Mouse (Mus musculus): Measurements from ENCODE around the gene Car15. TPM values are rescaled to one million over a fixed set of nuclear protein-coding genes. Genes with fewer than 3 reads are reported as not detected.

Car15 gene
- total RNA-seq, 1 experiment, result 2.4 TPM

GRCm38 (mm10) chr16:17816528-17816927 is 21.6 kb downstream of the Car15 start:
- Histone ChIP-seq H3K4me3 (ENCODE audit: insufficient read depth in 1 of 2, low read depth in 1 of 2, low read length in 2 of 2, poor library complexity in 1 of 2, severe bottlenecking in 1 of 2) (no peak overlapping the region), H3K4me1 (ENCODE audit: control insufficient read depth in 2 of 2, insufficient read depth in 2 of 2, low read length in 2 of 2, poor library complexity in 1 of 2) (peaks cover 0 to 2% of the 10 kb centered on the region in 2 experiments; a peak in 1 of 4 replicates), H3K27ac (ENCODE audit: insufficient read depth, low read depth, low read length, poor library complexity, severe bottlenecking) (no peak overlapping the region), H3K9ac (ENCODE audit: insufficient read depth, low read depth, low read length, poor library complexity, severe bottlenecking) (no peak overlapping the region), H3K9me3 (ENCODE audit: control insufficient read depth, insufficient read depth, low read depth, low read length) (no peaks in the 10 kb centered on the region), H3K36me3 (ENCODE audit: control insufficient read depth, insufficient read depth, low read length, poor library complexity, severe bottlenecking) (no peaks in the 10 kb centered on the region)
- in situ Hi-C loops (cut with MboI; ENCODE audit: low sequenced_read_pairs in 2 of 2, unreplicated experiment in 2 of 2), result loop anchor here in 1 of 2 experiments (25.0 kb wide), 1 partner anchor 796 kb away; the partner anchor contains the start of gene Gp1bb
- TF ChIP-seq HCFC1 (IDR thresholded peaks at IDR 0.05; ENCODE audit: borderline replicate concordance, insufficient read depth, low read length) (no peak), CHD2 (IDR thresholded peaks at IDR 0.05; ENCODE audit: low read depth, low read length) (no peak), ZC3H11A (IDR thresholded peaks at IDR 0.05; ENCODE audit: borderline replicate concordance, low read depth, low read length) (no peak), ZNF384 (IDR thresholded peaks at IDR 0.05; ENCODE audit: low read depth, low read length) (no peak), MAFK (IDR thresholded peaks at IDR 0.05; ENCODE audit: insufficient read depth, low read depth, low read length) (no peak)
- no peak for DNase-seq (ENCODE audit: low read depth, low spot score)

DNA sequence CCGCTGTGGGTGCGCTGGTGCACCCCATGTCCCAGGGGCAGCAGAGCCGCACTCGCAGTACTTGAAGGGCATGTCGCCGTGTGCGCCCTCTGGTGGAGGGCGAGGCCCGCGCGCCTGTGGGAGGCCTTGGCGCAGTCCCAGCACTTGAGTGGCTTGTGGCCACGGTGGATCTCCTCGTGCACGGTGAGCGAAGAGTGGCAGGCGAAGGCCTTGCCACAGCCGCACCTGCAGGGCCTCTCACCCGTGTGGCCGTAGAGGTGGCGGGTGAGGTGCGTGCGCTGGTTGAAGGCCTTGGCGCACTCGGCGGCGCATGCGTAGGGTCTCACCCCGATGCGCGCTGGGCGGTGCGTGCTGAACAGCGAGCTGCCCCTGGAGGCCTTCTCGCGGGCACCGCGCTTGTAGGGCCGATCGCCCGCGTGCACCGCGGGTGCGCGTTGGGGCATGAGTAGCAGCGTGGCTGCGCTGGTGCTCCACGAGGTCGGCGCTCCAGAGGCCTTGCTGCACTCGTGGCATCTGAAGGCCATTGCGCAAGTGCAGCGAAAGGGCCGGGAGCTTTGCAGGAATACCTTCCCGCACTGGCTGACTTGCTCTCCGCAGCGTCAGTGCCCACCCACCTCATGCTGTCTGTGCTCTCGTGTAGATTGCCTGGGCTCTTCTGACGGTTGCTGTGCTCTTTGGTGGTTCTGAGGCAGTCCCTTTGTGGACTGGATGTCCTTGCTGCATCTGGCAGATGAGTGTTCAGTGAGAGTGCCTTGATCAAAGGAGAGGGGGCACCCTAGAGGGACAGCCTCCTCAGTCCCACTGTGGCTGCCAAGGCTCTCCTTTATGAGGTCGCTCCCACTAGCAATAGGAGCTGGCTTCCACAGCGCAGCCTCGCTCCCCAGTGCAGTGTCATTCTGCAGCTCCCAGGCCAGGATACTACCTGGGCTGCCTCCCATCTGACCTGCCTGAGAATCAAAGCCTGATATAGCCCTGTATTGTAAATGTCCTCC is 22.5 kb downstream of the Car15 start:
- no peaks in the 10 kb centered on the region for H3K36me3 ChIP-seq (ENCODE audit: control insufficient read depth, insufficient read depth, low read length, poor library complexity, severe bottlenecking)

DNA sequence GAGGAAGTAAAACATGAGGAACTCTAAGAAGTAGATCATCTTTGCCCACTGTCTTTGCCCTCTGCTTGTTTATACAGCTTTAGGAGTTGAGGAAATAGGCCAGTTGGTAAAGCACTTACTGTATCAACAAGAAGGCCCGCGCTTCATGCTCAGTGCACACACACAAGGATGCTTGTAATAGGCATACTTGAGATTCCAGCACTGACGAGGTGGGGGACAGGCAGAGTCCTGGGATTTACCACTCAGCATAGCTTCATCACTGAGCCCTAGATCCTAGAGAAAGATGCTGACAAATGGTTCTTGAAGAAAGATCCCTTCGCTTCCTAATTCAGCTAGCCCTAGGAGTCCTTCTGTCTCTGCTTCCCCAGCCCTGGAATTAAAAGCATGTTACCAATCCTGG is 25.0 kb downstream of the Car15 start:
- no peak for TF ChIP-seq ZC3H11A (IDR thresholded peaks at IDR 0.05; ENCODE audit: borderline replicate concordance, low read depth, low read length)
- no peak for TF ChIP-seq HCFC1 (IDR thresholded peaks at IDR 0.05; ENCODE audit: borderline replicate concordance, insufficient read depth, low read length)
- TF ChIP-seq CHD2 (IDR thresholded peaks at IDR 0.05; ENCODE audit: low read depth, low read length), result no peak
- no peak for TF ChIP-seq MAFK (IDR thresholded peaks at IDR 0.05; ENCODE audit: insufficient read depth, low read depth, low read length)
- no peak for TF ChIP-seq ZNF384 (IDR thresholded peaks at IDR 0.05; ENCODE audit: low read depth, low read length)
- no peak for DNase-seq (ENCODE audit: low read depth, low spot score)
- Histone ChIP-seq H3K4me3 (ENCODE audit: insufficient read depth in 1 of 2, low read depth in 1 of 2, low read length in 2 of 2, poor library complexity in 1 of 2, severe bottlenecking in 1 of 2) (no peak overlapping the region), H3K9ac (ENCODE audit: insufficient read depth, low read depth, low read length, poor library complexity, severe bottlenecking) (no peak overlapping the region), H3K36me3 (ENCODE audit: control insufficient read depth, insufficient read depth, low read length, poor library complexity, severe bottlenecking) (no peaks in the 10 kb centered on the region), H3K27ac (ENCODE audit: insufficient read depth, low read depth, low read length, poor library complexity, severe bottlenecking) (no peak overlapping the region), H3K9me3 (ENCODE audit: control insufficient read depth, insufficient read depth, low read depth, low read length) (no peaks in the 10 kb centered on the region), H3K4me1 (ENCODE audit: control insufficient read depth in 2 of 2, insufficient read depth in 2 of 2, low read length in 2 of 2, poor library complexity in 1 of 2) (peaks cover 0 to 2% of the 10 kb centered on the region in 2 experiments; a peak in 1 of 4 replicates)
- in situ Hi-C loops (cut with MboI; ENCODE audit: low sequenced_read_pairs in 2 of 2, unreplicated experiment in 2 of 2), result loop anchor here in 1 of 2 experiments (25.0 kb wide), 1 partner anchor 799 kb away; the partner anchor contains the start of gene Gp1bb

More for the DNA sequence above, 22.5 kb downstream of the Car15 start:
- H3K4me3 ChIP-seq (ENCODE audit: insufficient read depth in 1 of 2, low read depth in 1 of 2, low read length in 2 of 2, poor library complexity in 1 of 2, severe bottlenecking in 1 of 2), result peak overlapping the region; percentile 32 to 64; a peak in 3 of 4 replicates
- no peak overlapping the region for H3K27ac ChIP-seq (ENCODE audit: insufficient read depth, low read depth, low read length, poor library complexity, severe bottlenecking)
- DNase-seq (ENCODE audit: low read depth, low spot score), result peak; percentile 73
- no peaks in the 10 kb centered on the region for H3K9me3 ChIP-seq (ENCODE audit: control insufficient read depth, insufficient read depth, low read depth, low read length)
- TF ChIP-seq MAFK (IDR thresholded peaks at IDR 0.05; ENCODE audit: insufficient read depth, low read depth, low read length) (no peak), ZNF384 (IDR thresholded peaks at IDR 0.05; ENCODE audit: low read depth, low read length) (no peak), HCFC1 (IDR thresholded peaks at IDR 0.05; ENCODE audit: borderline replicate concordance, insufficient read depth, low read length) (peak; percentile 52; the same call in 1 of the 2 replicates), CHD2 (IDR thresholded peaks at IDR 0.05; ENCODE audit: low read depth, low read length) (no peak)
- peak overlapping the region; percentile 62 for H3K9ac ChIP-seq (ENCODE audit: insufficient read depth, low read depth, low read length, poor library complexity, severe bottlenecking)
- H3K4me1 ChIP-seq (ENCODE audit: control insufficient read depth in 2 of 2, insufficient read depth in 2 of 2, low read length in 2 of 2, poor library complexity in 1 of 2), result peaks cover 0 to 2% of the 10 kb centered on the region in 2 experiments; a peak in 1 of 4 replicates
- in situ Hi-C loops (cut with MboI; ENCODE audit: low sequenced_read_pairs in 2 of 2, unreplicated experiment in 2 of 2), result loop anchor here in 1 of 2 experiments (25.0 kb wide), 1 partner anchor 797 kb away; the partner anchor contains the start of gene Gp1bb

DNA sequence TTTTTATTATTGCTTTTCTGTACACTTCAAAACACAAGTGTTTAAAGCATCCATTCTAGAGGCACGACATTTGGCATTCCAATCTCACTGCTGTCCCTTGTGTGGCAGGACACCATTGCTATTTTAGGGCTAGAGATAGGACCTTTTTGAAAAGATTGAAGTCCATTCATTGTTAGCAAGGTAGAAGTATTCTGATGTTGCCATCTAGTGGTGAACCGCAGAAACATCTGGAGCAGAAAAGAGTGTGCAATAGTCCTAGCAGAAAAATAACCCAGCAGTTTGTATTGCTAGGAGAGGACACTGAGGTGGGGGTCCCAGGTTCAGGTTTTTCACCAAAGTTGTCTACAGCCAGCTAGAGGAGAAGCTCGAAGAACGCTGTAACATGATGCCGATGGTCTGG is 26.0 kb downstream of the Car15 start:
- Histone ChIP-seq H3K36me3 (ENCODE audit: control insufficient read depth, insufficient read depth, low read length, poor library complexity, severe bottlenecking) (no peaks in the 10 kb centered on the region), H3K9me3 (ENCODE audit: control insufficient read depth, insufficient read depth, low read depth, low read length) (no peaks in the 10 kb centered on the region), H3K4me1 (ENCODE audit: control insufficient read depth in 2 of 2, insufficient read depth in 2 of 2, low read length in 2 of 2, poor library complexity in 1 of 2) (peaks cover 0 to 2% of the 10 kb centered on the region in 2 experiments; a peak in 1 of 4 replicates), H3K4me3 (ENCODE audit: insufficient read depth in 1 of 2, low read depth in 1 of 2, low read length in 2 of 2, poor library complexity in 1 of 2, severe bottlenecking in 1 of 2) (no peak overlapping the region), H3K27ac (ENCODE audit: insufficient read depth, low read depth, low read length, poor library complexity, severe bottlenecking) (no peak overlapping the region), H3K9ac (ENCODE audit: insufficient read depth, low read depth, low read length, poor library complexity, severe bottlenecking) (no peak overlapping the region)
- in situ Hi-C loops (cut with MboI; ENCODE audit: low sequenced_read_pairs in 2 of 2, unreplicated experiment in 2 of 2), result loop anchor here in 1 of 2 experiments (25.0 kb wide), 1 partner anchor 800 kb away; the partner anchor contains the start of gene Gp1bb
- TF ChIP-seq ZNF384 (IDR thresholded peaks at IDR 0.05; ENCODE audit: low read depth, low read length) (no peak), MAFK (IDR thresholded peaks at IDR 0.05; ENCODE audit: insufficient read depth, low read depth, low read length) (no peak), HCFC1 (IDR thresholded peaks at IDR 0.05; ENCODE audit: borderline replicate concordance, insufficient read depth, low read length) (no peak), ZC3H11A (IDR thresholded peaks at IDR 0.05; ENCODE audit: borderline replicate concordance, low read depth, low read length) (no peak), CHD2 (IDR thresholded peaks at IDR 0.05; ENCODE audit: low read depth, low read length) (no peak)
- no peak for DNase-seq (ENCODE audit: low read depth, low spot score)
